Mouse (Mus musculus) embryonic facial prominence, embryonic 10.5 days (tissue): ENCODE measurements around the gene Rab25. TPM values are rescaled to one million over a fixed set of nuclear protein-coding genes. Genes with fewer than 3 reads are reported as not detected.
A peak's percentile ranks its signal among the peaks of the same experiment; 100 is the strongest.

ENCODE experiments used
- DNase-seq: peaks from one replicate; pipeline ENCODE4 v3.0.0-alpha.2; 2017; ENCODE audit warnings: low spot score
- H3K27ac ChIP-seq: fragments of 300-500 bp; sonication (generic); replicated peaks from 2 replicates; pipeline ENCODE4 v1.5.1; 2016; ENCODE audit warnings: mild to moderate bottlenecking
- H3K27me3 ChIP-seq: fragments of 300-500 bp; sonication (generic); replicated peaks from 2 replicates; pipeline ENCODE4 v1.6.1; 2016; ENCODE audit warnings: low read depth, mild to moderate bottlenecking; ENCODE audit not compliant: poor library complexity, severe bottlenecking
- H3K36me3 ChIP-seq: fragments of 300-500 bp; sonication (generic); replicated peaks from 2 replicates; pipeline ENCODE4 v1.6.1; 2016; ENCODE audit warnings: mild to moderate bottlenecking, moderate library complexity
- H3K4me1 ChIP-seq: fragments of 300-500 bp; sonication (generic); 2 replicates; pipeline ENCODE4 v1.6.1; 2016
- H3K4me3 ChIP-seq: fragments of 300-500 bp; sonication (generic); 2 replicates; pipeline ENCODE4 v1.5.1; 2016; ENCODE audit warnings: mild to moderate bottlenecking, moderate library complexity
- H3K9me3 ChIP-seq: fragments of 300-500 bp; sonication (generic); 2 replicates; pipeline ENCODE4 v1.6.1; 2016; ENCODE audit warnings: mild to moderate bottlenecking
- WGBS: fragments of 180-500 bp; shearing (Covaris S2); methylation state at CpG from one replicate; pipeline ENCODE4 v1.1.7; 2016; 5-methylcytosine and 5-hydroxymethylcytosine counted together
- polyA plus RNA-seq: library from polyadenylated mRNA; unstranded; fragments of >200 nt; fragmentation: Nextera tagmentation; extraction: Ambion mirVana; gene quantifications from 2 replicates; pipeline ENCODE4 v1.2.1, GENCODE M21; 2016

Gene Rab25
- polyA plus RNA-seq, 1 experiment from 2014 or later, result 5.8 TPM

GRCm38 (mm10) chr3:88526157-88527131 is 21.7 kb downstream of the Rab25 start:
- WGBS, result 31% methylated on average over 17 of the region's 17 CpGs

GRCm38 (mm10) chr3:88525021-88525420 is 23.1 kb downstream of the Rab25 start:
- peaks cover 50% of the 10 kb centered on the region for H3K4me1 ChIP-seq
- peaks cover 32% of the 10 kb centered on the region for H3K36me3 ChIP-seq
- no peaks in the 10 kb centered on the region for H3K9me3 ChIP-seq
- no peaks in the 10 kb centered on the region for H3K27me3 ChIP-seq
- no peak overlapping the region for H3K27ac ChIP-seq
- no peak overlapping the region for H3K4me3 ChIP-seq
- DNase-seq, result no peak
- WGBS, result 83% methylated on average over 5 of the region's 5 CpGs

More at GRCm38 (mm10) chr3:88526157-88527131, 21.7 kb downstream of the Rab25 start:
- Histone ChIP-seq H3K4me3 (peak overlapping the region; percentile 35; the same call in 1 of the 2 replicates), H3K4me1 (peaks cover 57% of the 10 kb centered on the region), H3K36me3 (peaks cover 32% of the 10 kb centered on the region), H3K27me3 (no peaks in the 10 kb centered on the region), H3K27ac (0 out of 2 replicates have a peak overlapping the region, but pooled peaks have one; percentile 26), H3K9me3 (no peaks in the 10 kb centered on the region)
- DNase-seq, result peak; percentile 93

GRCm38 (mm10) chr3:88523027-88523426 is 25.1 kb downstream of the Rab25 start:
- peaks cover 32% of the 10 kb centered on the region for H3K36me3 ChIP-seq
- DNase-seq, result no peak
- H3K4me1 ChIP-seq, result peaks cover 32% of the 10 kb centered on the region
- H3K4me3 ChIP-seq, result no peak overlapping the region
- H3K9me3 ChIP-seq, result no peaks in the 10 kb centered on the region
- H3K27ac ChIP-seq, result no peak overlapping the region
- H3K27me3 ChIP-seq, result no peaks in the 10 kb centered on the region
- 86% methylated on average over 8 of the region's 8 CpGs for WGBS

- Histone ChIP-seq H3K9me3 (no peaks in the 10 kb centered on the region), H3K4me1 (peaks cover 22% of the 10 kb centered on the region), H3K27me3 (no peaks in the 10 kb centered on the region), H3K4me3 (no peak overlapping the region), H3K27ac (no peak overlapping the region), H3K36me3 (peaks cover 32% of the 10 kb centered on the region)
- DNase-seq, result peak; percentile 78
- 36% methylated on average over 9 of the region's 9 CpGs for WGBS
Observed at GRCm38 (mm10) chr3:88521803-88522331, 26.2 kb downstream of the Rab25 start.

GRCm38 (mm10) chr3:88521156-88521555 is 26.9 kb downstream of the Rab25 start:
- WGBS, result 94% methylated on average over 6 of the region's 6 CpGs
- Histone ChIP-seq H3K36me3 (peaks cover 32% of the 10 kb centered on the region), H3K9me3 (no peaks in the 10 kb centered on the region), H3K27me3 (no peaks in the 10 kb centered on the region), H3K27ac (no peak overlapping the region), H3K4me3 (no peak overlapping the region), H3K4me1 (peaks cover 14% of the 10 kb centered on the region)
- DNase-seq, result no peak

- no peak for DNase-seq
- 85% methylated on average over 2 of the region's 2 CpGs for WGBS
- H3K27ac ChIP-seq, result no peak overlapping the region
- H3K27me3 ChIP-seq, result no peaks in the 10 kb centered on the region
- peaks cover 7% of the 10 kb centered on the region for H3K4me1 ChIP-seq
- peaks cover 27% of the 10 kb centered on the region for H3K36me3 ChIP-seq
- no peaks in the 10 kb centered on the region for H3K9me3 ChIP-seq
- H3K4me3 ChIP-seq, result no peak overlapping the region
Observed at GRCm38 (mm10) chr3:88520078-88520477, 28.0 kb downstream of the Rab25 start.

- Histone ChIP-seq H3K27me3 (no peaks in the 10 kb centered on the region), H3K36me3 (peaks cover 10% of the 10 kb centered on the region; the same call in 1 of the 2 replicates), H3K4me1 (peaks cover 16% of the 10 kb centered on the region), H3K4me3 (no peak overlapping the region), H3K27ac (no peak overlapping the region), H3K9me3 (no peaks in the 10 kb centered on the region)
- DNase-seq, result no peak
- WGBS, result 85% methylated on average over 4 of the region's 4 CpGs
Observed at GRCm38 (mm10) chr3:88518411-88518810, 29.7 kb downstream of the Rab25 start.

- H3K27me3 ChIP-seq, result no peaks in the 10 kb centered on the region
- WGBS, result 80% methylated on average over 2 of the region's 2 CpGs
- H3K27ac ChIP-seq, result no peak overlapping the region
- no peaks in the 10 kb centered on the region for H3K36me3 ChIP-seq
- H3K4me1 ChIP-seq, result peaks cover 33% of the 10 kb centered on the region
- H3K4me3 ChIP-seq, result no peak overlapping the region
- no peak for DNase-seq
- no peaks in the 10 kb centered on the region for H3K9me3 ChIP-seq
Observed at GRCm38 (mm10) chr3:88516407-88516806, 31.7 kb downstream of the Rab25 start.

- DNase-seq, result no peak
- Histone ChIP-seq H3K36me3 (no peaks in the 10 kb centered on the region), H3K4me3 (no peak overlapping the region), H3K9me3 (no peaks in the 10 kb centered on the region), H3K27me3 (no peaks in the 10 kb centered on the region), H3K4me1 (peaks cover 44% of the 10 kb centered on the region), H3K27ac (no peak overlapping the region)
- 97% methylated on average over 2 of the region's 2 CpGs for WGBS
Observed at GRCm38 (mm10) chr3:88515095-88515386, 33.1 kb downstream of the Rab25 start.

- peaks cover 50% of the 10 kb centered on the region for H3K4me1 ChIP-seq
- no peaks in the 10 kb centered on the region for H3K9me3 ChIP-seq
- 80% methylated on average over 10 of the region's 10 CpGs for WGBS
- no peak overlapping the region for H3K27ac ChIP-seq
- H3K36me3 ChIP-seq, result no peaks in the 10 kb centered on the region
- DNase-seq, result no peak
- no peaks in the 10 kb centered on the region for H3K27me3 ChIP-seq
- no peak overlapping the region for H3K4me3 ChIP-seq
Observed at GRCm38 (mm10) chr3:88514231-88515094, 33.6 kb downstream of the Rab25 start.

GRCm38 (mm10) chr3:88513546-88514115 is 34.5 kb downstream of the Rab25 start:
- H3K4me3 ChIP-seq, result no peak overlapping the region
- H3K4me1 ChIP-seq, result peaks cover 55% of the 10 kb centered on the region
- no peaks in the 10 kb centered on the region for H3K36me3 ChIP-seq
- 80% methylated on average over 7 of the region's 7 CpGs for WGBS
- H3K9me3 ChIP-seq, result no peaks in the 10 kb centered on the region
- H3K27ac ChIP-seq, result peak overlapping the region; percentile 93
- no peak for DNase-seq
- no peaks in the 10 kb centered on the region for H3K27me3 ChIP-seq

- 38% methylated on average over 13 of the region's 15 CpGs for WGBS
- peak overlapping the region; percentile 93 for H3K27ac ChIP-seq
- no peaks in the 10 kb centered on the region for H3K9me3 ChIP-seq
- no peaks in the 10 kb centered on the region for H3K36me3 ChIP-seq
- H3K4me3 ChIP-seq, result peak overlapping the region; percentile 20; the same call in 1 of the 2 replicates
- no peak for DNase-seq
- H3K4me1 ChIP-seq, result peaks cover 52% of the 10 kb centered on the region
- H3K27me3 ChIP-seq, result no peaks in the 10 kb centered on the region
Observed at GRCm38 (mm10) chr3:88512896-88513545, 35.1 kb downstream of the Rab25 start.
